Mouse (Mus musculus): ENCODE measurements around the gene Tex19.1.

DNA sequence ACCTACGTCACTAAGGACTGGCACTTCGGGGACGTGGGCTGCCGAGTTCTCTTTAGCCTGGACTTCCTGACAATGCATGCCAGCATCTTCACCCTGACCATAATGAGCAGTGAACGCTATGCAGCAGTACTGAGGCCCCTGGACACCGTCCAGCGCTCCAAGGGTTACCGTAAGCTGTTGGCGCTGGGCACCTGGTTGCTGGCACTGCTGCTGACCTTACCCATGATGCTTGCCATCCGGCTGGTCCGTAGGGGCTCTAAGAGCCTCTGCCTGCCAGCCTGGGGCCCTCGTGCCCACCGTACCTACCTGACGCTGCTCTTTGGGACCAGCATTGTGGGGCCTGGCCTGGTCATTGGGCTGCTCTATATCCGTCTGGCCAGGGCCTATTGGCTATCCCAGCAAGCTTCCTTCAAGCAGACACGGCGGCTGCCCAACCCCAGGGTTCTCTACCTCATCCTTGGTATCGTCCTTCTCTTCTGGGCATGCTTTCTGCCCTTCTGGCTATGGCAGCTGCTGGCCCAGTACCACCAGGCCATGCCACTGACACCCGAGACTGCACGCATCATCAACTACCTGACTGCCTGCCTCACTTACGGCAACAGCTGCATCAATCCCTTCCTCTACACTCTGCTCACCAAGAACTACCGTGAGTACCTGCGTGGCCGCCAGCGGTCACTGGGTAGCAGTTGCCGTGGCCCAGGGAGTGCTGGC lies 14.8 kb downstream of the Tex19.1 start:
- TF ChIP-seq CTCF (IDR thresholded peaks at IDR 0.05; ENCODE audit: borderline replicate concordance, insufficient read depth, low read depth, low read length) (no peak), POLR2A (IDR thresholded peaks at IDR 0.05; ENCODE audit: borderline replicate concordance, insufficient read depth, low read length) (no peak)
